Mouse (Mus musculus): ENCODE measurements around the gene 4930595D18Rik. TPM values are rescaled to one million over a fixed set of nuclear protein-coding genes. Genes with fewer than 3 reads are reported as not detected.

Gene 4930595D18Rik
- polyA plus RNA-seq, 1 experiment from 2014 or later = not detected

GRCm38 (mm10) chr12:111137079-111137478 is 47.2 kb downstream of the 4930595D18Rik start:
- Histone ChIP-seq H3K36me3 (ENCODE audit: control insufficient read depth, insufficient read depth, low read length) (no peaks in the 10 kb centered on the region), H3K27me3 (ENCODE audit: control insufficient read depth, insufficient read depth, low read length) (no peaks in the 10 kb centered on the region), H3K9me3 (ENCODE audit: control insufficient read depth, low read length) (no peaks in the 10 kb centered on the region), H3K4me1 (ENCODE audit: control insufficient read depth, insufficient read depth, low read length) (no peaks in the 10 kb centered on the region), H3K9ac (ENCODE audit: low read depth, low read length) (no peak overlapping the region), H3K27ac (ENCODE audit: low read depth, low read length) (no peak overlapping the region), H3K4me2 (replicated peaks; ENCODE audit: low read depth, low read length) (no peak overlapping the region), H3K4me3 (ENCODE audit: low read length) (no peak overlapping the region)
- WGBS = 59% methylated on average over 2 of the region's 2 CpGs
- no peak for ATAC-seq (ENCODE audit: low FRiP score, low TSS enrichment)

GRCm38 (mm10) chr12:111135953-111136352 is 48.3 kb downstream of the 4930595D18Rik start:
- Histone ChIP-seq H3K9me3 (ENCODE audit: control insufficient read depth, low read length) (no peaks in the 10 kb centered on the region), H3K4me1 (ENCODE audit: control insufficient read depth, insufficient read depth, low read length) (no peaks in the 10 kb centered on the region), H3K4me2 (replicated peaks; ENCODE audit: low read depth, low read length) (no peak overlapping the region), H3K27me3 (ENCODE audit: control insufficient read depth, insufficient read depth, low read length) (no peaks in the 10 kb centered on the region), H3K36me3 (ENCODE audit: control insufficient read depth, insufficient read depth, low read length) (no peaks in the 10 kb centered on the region), H3K4me3 (ENCODE audit: low read length) (no peak overlapping the region), H3K27ac (ENCODE audit: low read depth, low read length) (no peak overlapping the region), H3K9ac (ENCODE audit: low read depth, low read length) (no peak overlapping the region)
- no peak for ATAC-seq (ENCODE audit: low FRiP score, low TSS enrichment)
- 69% methylated on average over 3 of the region's 3 CpGs for WGBS

- H3K4me3 ChIP-seq (ENCODE audit: low read length) = no peak overlapping the region
- 67% methylated on average over 19 of the region's 19 CpGs for WGBS
Measured at GRCm38 (mm10) chr12:111134791-111135733, 49.2 kb downstream of the 4930595D18Rik start.

GRCm38 (mm10) chr12:111134169-111134568 is 50.1 kb downstream of the 4930595D18Rik start:
- no peak for ATAC-seq (ENCODE audit: low FRiP score, low TSS enrichment)
- no peaks in the 10 kb centered on the region for H3K36me3 ChIP-seq (ENCODE audit: control insufficient read depth, insufficient read depth, low read length)
- 85% methylated on average over 7 of the region's 7 CpGs for WGBS
- no peaks in the 10 kb centered on the region for H3K9me3 ChIP-seq (ENCODE audit: control insufficient read depth, low read length)
- no peak overlapping the region for H3K4me3 ChIP-seq (ENCODE audit: low read length)
- no peaks in the 10 kb centered on the region for H3K4me1 ChIP-seq (ENCODE audit: control insufficient read depth, insufficient read depth, low read length)
- no peak overlapping the region for H3K27ac ChIP-seq (ENCODE audit: low read depth, low read length)
- H3K4me2 ChIP-seq (replicated peaks; ENCODE audit: low read depth, low read length) = no peak overlapping the region
- no peak overlapping the region for H3K9ac ChIP-seq (ENCODE audit: low read depth, low read length)
- H3K27me3 ChIP-seq (ENCODE audit: control insufficient read depth, insufficient read depth, low read length) = no peaks in the 10 kb centered on the region

More at GRCm38 (mm10) chr12:111134791-111135733, 49.2 kb downstream of the 4930595D18Rik start:
- Histone ChIP-seq H3K9me3 (ENCODE audit: control insufficient read depth, low read length) (no peaks in the 10 kb centered on the region), H3K4me1 (ENCODE audit: control insufficient read depth, insufficient read depth, low read length) (no peaks in the 10 kb centered on the region), H3K27ac (ENCODE audit: low read depth, low read length) (no peak overlapping the region), H3K36me3 (ENCODE audit: control insufficient read depth, insufficient read depth, low read length) (no peaks in the 10 kb centered on the region), H3K27me3 (ENCODE audit: control insufficient read depth, insufficient read depth, low read length) (no peaks in the 10 kb centered on the region), H3K9ac (ENCODE audit: low read depth, low read length) (no peak overlapping the region), H3K4me2 (replicated peaks; ENCODE audit: low read depth, low read length) (no peak overlapping the region)
- no peak for ATAC-seq (ENCODE audit: low FRiP score, low TSS enrichment)

GRCm38 (mm10) chr12:111125666-111126065 is 58.6 kb downstream of the 4930595D18Rik start:
- Histone ChIP-seq H3K9me3 (ENCODE audit: control insufficient read depth, low read length) (no peaks in the 10 kb centered on the region), H3K4me3 (ENCODE audit: low read length) (no peak overlapping the region), H3K27me3 (ENCODE audit: control insufficient read depth, insufficient read depth, low read length) (no peaks in the 10 kb centered on the region), H3K36me3 (ENCODE audit: control insufficient read depth, insufficient read depth, low read length) (no peaks in the 10 kb centered on the region), H3K27ac (ENCODE audit: low read depth, low read length) (no peak overlapping the region), H3K9ac (ENCODE audit: low read depth, low read length) (no peak overlapping the region), H3K4me1 (ENCODE audit: control insufficient read depth, insufficient read depth, low read length) (no peaks in the 10 kb centered on the region), H3K4me2 (replicated peaks; ENCODE audit: low read depth, low read length) (no peak overlapping the region)
- ATAC-seq (ENCODE audit: low FRiP score, low TSS enrichment) = no peak
- 72% methylated on average over 6 of the region's 6 CpGs for WGBS

GRCm38 (mm10) chr12:111124601-111125260 is 59.6 kb downstream of the 4930595D18Rik start:
- no peak overlapping the region for H3K9ac ChIP-seq (ENCODE audit: low read depth, low read length)
- H3K4me3 ChIP-seq (ENCODE audit: low read length) = no peak overlapping the region
- H3K27me3 ChIP-seq (ENCODE audit: control insufficient read depth, insufficient read depth, low read length) = no peaks in the 10 kb centered on the region
- no peak overlapping the region for H3K4me2 ChIP-seq (replicated peaks; ENCODE audit: low read depth, low read length)
- H3K4me1 ChIP-seq (ENCODE audit: control insufficient read depth, insufficient read depth, low read length) = no peaks in the 10 kb centered on the region
- no peak overlapping the region for H3K27ac ChIP-seq (ENCODE audit: low read depth, low read length)
- no peak for ATAC-seq (ENCODE audit: low FRiP score, low TSS enrichment)
- H3K36me3 ChIP-seq (ENCODE audit: control insufficient read depth, insufficient read depth, low read length) = peaks cover 2% of the 10 kb centered on the region; the same call in 1 of the 2 replicates
- whole genome bisulfite sequencing = 64% methylated on average over 14 of the region's 14 CpGs
- no peaks in the 10 kb centered on the region for H3K9me3 ChIP-seq (ENCODE audit: control insufficient read depth, low read length)

- ATAC-seq (ENCODE audit: low FRiP score, low TSS enrichment) = no peak
- Histone ChIP-seq H3K4me2 (replicated peaks; ENCODE audit: low read depth, low read length) (no peak overlapping the region), H3K27ac (ENCODE audit: low read depth, low read length) (no peak overlapping the region), H3K9ac (ENCODE audit: low read depth, low read length) (no peak overlapping the region), H3K36me3 (ENCODE audit: control insufficient read depth, insufficient read depth, low read length) (peaks cover 16% of the 10 kb centered on the region; the same call in 1 of the 2 replicates), H3K4me1 (ENCODE audit: control insufficient read depth, insufficient read depth, low read length) (no peaks in the 10 kb centered on the region), H3K4me3 (ENCODE audit: low read length) (no peak overlapping the region), H3K27me3 (ENCODE audit: control insufficient read depth, insufficient read depth, low read length) (no peaks in the 10 kb centered on the region), H3K9me3 (ENCODE audit: control insufficient read depth, low read length) (no peaks in the 10 kb centered on the region)
Measured at GRCm38 (mm10) chr12:111122332-111122852, 61.9 kb downstream of the 4930595D18Rik start.

GRCm38 (mm10) chr12:111120976-111121645 is 63.2 kb downstream of the 4930595D18Rik start:
- H3K27ac ChIP-seq (ENCODE audit: low read depth, low read length) = no peak overlapping the region
- no peak overlapping the region for H3K9ac ChIP-seq (ENCODE audit: low read depth, low read length)
- H3K4me2 ChIP-seq (replicated peaks; ENCODE audit: low read depth, low read length) = no peak overlapping the region
- H3K36me3 ChIP-seq (ENCODE audit: control insufficient read depth, insufficient read depth, low read length) = peaks cover 27% of the 10 kb centered on the region
- ATAC-seq (ENCODE audit: low FRiP score, low TSS enrichment) = no peak
- H3K4me1 ChIP-seq (ENCODE audit: control insufficient read depth, insufficient read depth, low read length) = no peaks in the 10 kb centered on the region
- no peak overlapping the region for H3K4me3 ChIP-seq (ENCODE audit: low read length)
- no peaks in the 10 kb centered on the region for H3K27me3 ChIP-seq (ENCODE audit: control insufficient read depth, insufficient read depth, low read length)
- H3K9me3 ChIP-seq (ENCODE audit: control insufficient read depth, low read length) = no peaks in the 10 kb centered on the region
- 94% methylated on average over 9 of the region's 9 CpGs for WGBS
